Mouse (Mus musculus): ENCODE measurements around the gene Mpeg1.

Gene Mpeg1

GRCm38 (mm10) chr19:12465530-12466144, 5.1 kb downstream of the Mpeg1 start:
- peak; percentile 11 for DNase-seq (ENCODE audit: extremely low spot score, low spot score)

GRCm38 (mm10) chr19:12466204-12466603, 5.6 kb downstream of the Mpeg1 start:
- DNase-seq (ENCODE audit: extremely low spot score, low spot score) = peak; percentile 42

- DNase-seq (ENCODE audit: extremely low spot score, low spot score) = no peak
Measured at GRCm38 (mm10) chr19:12467436-12467835, 6.9 kb downstream of the Mpeg1 start.

- no peak for DNase-seq (ENCODE audit: extremely low spot score, low spot score)
Measured at GRCm38 (mm10) chr19:12471866-12472265, 11.3 kb downstream of the Mpeg1 start.

- DNase-seq (ENCODE audit: extremely low spot score, low spot score) = no peak
Measured at GRCm38 (mm10) chr19:12472381-12472976, 11.9 kb downstream of the Mpeg1 start.

- DNase-seq (ENCODE audit: extremely low spot score, low spot score) = no peak
Measured at GRCm38 (mm10) chr19:12473201-12473641, 12.6 kb downstream of the Mpeg1 start.

- DNase-seq (ENCODE audit: extremely low spot score, low spot score) = no peak
Measured at GRCm38 (mm10) chr19:12473951-12474350, 13.4 kb downstream of the Mpeg1 start.

- no peak for DNase-seq (ENCODE audit: extremely low spot score, low spot score)
Measured at GRCm38 (mm10) chr19:12475380-12476250, 15.0 kb downstream of the Mpeg1 start.

GRCm38 (mm10) chr19:12476721-12477270, 16.2 kb downstream of the Mpeg1 start:
- no peak for DNase-seq (ENCODE audit: extremely low spot score, low spot score)

- DNase-seq (ENCODE audit: extremely low spot score, low spot score) = no peak
Measured at GRCm38 (mm10) chr19:12478369-12478768, 17.8 kb downstream of the Mpeg1 start.

- DNase-seq (ENCODE audit: extremely low spot score, low spot score) = no peak
Measured at GRCm38 (mm10) chr19:12483782-12484181, 23.2 kb downstream of the Mpeg1 start.

- no peak for DNase-seq (ENCODE audit: extremely low spot score, low spot score)
Measured at GRCm38 (mm10) chr19:12484210-12484609, 23.6 kb downstream of the Mpeg1 start.

GRCm38 (mm10) chr19:12485223-12485622, 24.6 kb downstream of the Mpeg1 start:
- DNase-seq (ENCODE audit: extremely low spot score, low spot score) = no peak

- no peak for DNase-seq (ENCODE audit: extremely low spot score, low spot score)
Measured at GRCm38 (mm10) chr19:12485631-12486030, 25.1 kb downstream of the Mpeg1 start.

GRCm38 (mm10) chr19:12486875-12487274, 26.3 kb downstream of the Mpeg1 start:
- no peak for DNase-seq (ENCODE audit: extremely low spot score, low spot score)

- DNase-seq (ENCODE audit: extremely low spot score, low spot score) = no peak
Measured at GRCm38 (mm10) chr19:12487511-12488204, 27.1 kb downstream of the Mpeg1 start.

GRCm38 (mm10) chr19:12488205-12488966, 27.8 kb downstream of the Mpeg1 start:
- DNase-seq (ENCODE audit: extremely low spot score, low spot score) = peak; percentile 44

- DNase-seq (ENCODE audit: extremely low spot score, low spot score) = peak; percentile 69
Measured at GRCm38 (mm10) chr19:12488969-12489674, 28.5 kb downstream of the Mpeg1 start.

GRCm38 (mm10) chr19:12489675-12490570, 29.3 kb downstream of the Mpeg1 start:
- DNase-seq (ENCODE audit: extremely low spot score, low spot score) = peak; percentile 47
